Mouse (Mus musculus) cerebellum, adult 2 months (tissue): ENCODE measurements around the gene Fam210b. TPM values are rescaled to one million over a fixed set of nuclear protein-coding genes. Genes with fewer than 3 reads are reported as not detected.

Experiments
- DNase-seq, 2 experiments: peaks; one replicate each; pipeline ENCODE4 v3.0.0; 2021
- H3K27ac ChIP-seq: fragments of 200-500 bp; 2 replicates; pipeline ENCODE4 v1.5.1; 2012; ENCODE audit warnings: low read length, control low read depth, inconsistent platforms; ENCODE audit not compliant: insufficient read depth
- H3K27me3 ChIP-seq: fragments of 200-500 bp; 2 replicates; pipeline ENCODE4 v1.6.1; 2012; ENCODE audit warnings: inconsistent platforms, mild to moderate bottlenecking, low read length, moderate library complexity; ENCODE audit not compliant: control insufficient read depth, insufficient read depth
- H3K4me1 ChIP-seq: fragments of 200-500 bp; 2 replicates; pipeline ENCODE4 v1.6.1; 2011; ENCODE audit warnings: low read length; ENCODE audit not compliant: control insufficient read depth, insufficient read depth
- H3K4me3 ChIP-seq: fragments of 200-500 bp; replicated peaks from 2 replicates; pipeline ENCODE3; 2011; ENCODE audit warnings: mild to moderate bottlenecking, low read depth, low read length, control low read depth; ENCODE audit not compliant: insufficient read depth
- CTCF ChIP-seq: fragments of 200-500 bp; IDR thresholded peaks from 2 replicates; pipeline ENCODE4 v1.5.1; 2011; ENCODE audit warnings: low read depth, mild to moderate bottlenecking, control low read depth, low read length, moderate library complexity, borderline replicate concordance; ENCODE audit not compliant: insufficient read depth
- POLR2A ChIP-seq: fragments of 200-500 bp; IDR thresholded peaks from 2 replicates; pipeline ENCODE4 v1.6.1; 2011; ENCODE audit warnings: low read length, control low read depth, borderline replicate concordance; ENCODE audit not compliant: insufficient read depth
- WGBS: fragments of 180-500 bp; shearing (Covaris S2); methylation state at CpG from one replicate; pipeline ENCODE4 v1.1.7; 2018; 5-methylcytosine and 5-hydroxymethylcytosine counted together
- polyA plus RNA-seq: library from polyadenylated mRNA; depleted of rRNA; stranded (reverse); fragments of >200 nt; gene quantifications from 2 replicates; pipeline ENCODE4 v1.2.3, GENCODE M21; 2012

The Fam210b gene
- polyA plus RNA-seq, 1 experiment: 13.0 TPM

- Histone ChIP-seq H3K27ac (no peak overlapping the region), H3K4me1 (no peaks in the 10 kb centered on the region), H3K4me3 (no peak overlapping the region), H3K27me3 (no peaks in the 10 kb centered on the region)
- DNase-seq: no peak
- WGBS: 91% methylated on average over 11 of the region's 11 CpGs
- TF ChIP-seq POLR2A: no peak
- no peak for TF ChIP-seq CTCF
These were observed 36.0 kb downstream of the Fam210b start for GRCm38 (mm10) chr2:172381341-172381740.

GRCm38 (mm10) chr2:172381898-172382297 lies 36.5 kb downstream of the Fam210b start:
- DNase-seq: no peak
- no peak overlapping the region for H3K4me3 ChIP-seq
- TF ChIP-seq CTCF (no peak), POLR2A (no peak)
- WGBS: 74% methylated on average over 12 of the region's 12 CpGs
- H3K27me3 ChIP-seq: no peaks in the 10 kb centered on the region
- no peaks in the 10 kb centered on the region for H3K4me1 ChIP-seq
- H3K27ac ChIP-seq: no peak overlapping the region

- H3K27me3 ChIP-seq: no peaks in the 10 kb centered on the region
- 77% methylated on average over 3 of the region's 3 CpGs for WGBS
- H3K4me3 ChIP-seq: no peak overlapping the region
- no peak overlapping the region for H3K27ac ChIP-seq
- DNase-seq: no peak
- H3K4me1 ChIP-seq: no peaks in the 10 kb centered on the region
- TF ChIP-seq CTCF: no peak
- TF ChIP-seq POLR2A: no peak
These were observed 39.4 kb downstream of the Fam210b start for GRCm38 (mm10) chr2:172384715-172385114.

GRCm38 (mm10) chr2:172390341-172390740 lies 45.0 kb downstream of the Fam210b start:
- Histone ChIP-seq H3K27me3 (no peaks in the 10 kb centered on the region), H3K27ac (no peak overlapping the region), H3K4me3 (no peak overlapping the region), H3K4me1 (no peaks in the 10 kb centered on the region)
- 46% methylated on average over 6 of the region's 6 CpGs for whole genome bisulfite sequencing
- no peak for DNase-seq
- no peak for TF ChIP-seq CTCF
- no peak for TF ChIP-seq POLR2A

GRCm38 (mm10) chr2:172392041-172392521 lies 46.7 kb downstream of the Fam210b start:
- no peak for DNase-seq
- Histone ChIP-seq H3K4me1 (no peaks in the 10 kb centered on the region), H3K27ac (no peak overlapping the region), H3K27me3 (no peaks in the 10 kb centered on the region), H3K4me3 (no peak overlapping the region)
- 61% methylated on average over 10 of the region's 10 CpGs for WGBS
- no peak for TF ChIP-seq POLR2A
- TF ChIP-seq CTCF: no peak

GRCm38 (mm10) chr2:172393391-172394051 lies 48.2 kb downstream of the Fam210b start, which contains the start of gene Cass4:
Gene Cass4, plus strand, starts transcription at chr2:172393794.
- Histone ChIP-seq H3K27ac (no peak within 1 kb of the TSS), H3K4me1 (no peaks in the 10 kb centered on the region), H3K27me3 (no peaks in the 10 kb centered on the region), H3K4me3 (no peak within 1 kb of the TSS)
- no peak for DNase-seq
- no peak for TF ChIP-seq CTCF
- no peak for TF ChIP-seq POLR2A
- WGBS: 23% methylated on average over 13 of the region's 13 CpGs

GRCm38 (mm10) chr2:172394052-172394392 lies 48.7 kb downstream of the Fam210b start:
- Histone ChIP-seq H3K27ac (no peak overlapping the region), H3K27me3 (no peaks in the 10 kb centered on the region), H3K4me1 (no peaks in the 10 kb centered on the region), H3K4me3 (no peak overlapping the region)
- WGBS: 71% methylated on average over 2 of the region's 2 CpGs
- TF ChIP-seq CTCF: no peak
- no peak for TF ChIP-seq POLR2A
- no peak for DNase-seq

- Histone ChIP-seq H3K27ac (no peak overlapping the region), H3K4me3 (no peak overlapping the region), H3K4me1 (no peaks in the 10 kb centered on the region), H3K27me3 (no peaks in the 10 kb centered on the region)
- no peak for TF ChIP-seq POLR2A
- TF ChIP-seq CTCF: no peak
- no peak for DNase-seq
- 72% methylated on average over 4 of the region's 4 CpGs for WGBS
These were observed 49.3 kb downstream of the Fam210b start for GRCm38 (mm10) chr2:172394671-172395070.
